ENCODE assay signal across 13 mouse cellular contexts in genomic region chr7:126464836-126465235, GRCm38 (mm10). TPM values are rescaled to one million over a fixed set of nuclear protein-coding genes. Genes with fewer than 3 reads are reported as not detected.
A peak's percentile ranks its signal among the peaks of the same experiment; 100 is the strongest.
DNase-seq lines count a peak whose midpoint lies in the region; ATAC-seq lines count a peak whose summit lies in the region.
"Had no signal": no experiment of that assay in that cellular context is flagged by ENCODE, and none has a peak within 500 bp of the region (broad histone marks: within the 10 kb centered on the region; RNA-seq: fewer than 3 reads in every experiment).

No protein-coding gene starts in this region.

- ATAC-seq in heart, embryonic 11.5 days (replicated peaks; ENCODE audit: insufficient number of reproducible peaks, low FRiP score, low TSS enrichment), result peak; percentile 11; the same call in 1 of the 2 replicates
- ATAC-seq in limb, embryonic 13.5 days (ENCODE audit: low FRiP score, low read depth), result no peak
- ATAC-seq: midbrain, embryonic 15.5 days had no signal

- DNase-seq in ovary, postnatal 36 days (ENCODE audit: low spot score), result peak; percentile 33
- no peak for DNase-seq in ovary, postnatal 14 days (ENCODE audit: low spot score)
- no peak for DNase-seq in thymus, postnatal 25 days
- no peak for DNase-seq in left cerebral cortex, adult 8-10 months (ENCODE audit: low spot score in 2 of 2)
- no peak for DNase-seq in urinary bladder, postnatal 36 days (ENCODE audit: low spot score in 2 of 2)
- DNase-seq: cerebellum, postnatal 25 days; lung, adult 2 months; thymus, postnatal 14 days had no signal

- no peak overlapping the region for H3K4me2 ChIP-seq in heart, embryonic 11.5 days
- H3K4me2 ChIP-seq in limb, embryonic 13.5 days (replicated peaks), result no peak overlapping the region
- H3K4me2 ChIP-seq: midbrain, embryonic 15.5 days; neural tube, embryonic 15.5 days had no signal

- H3K27ac ChIP-seq in heart, embryonic 11.5 days (ENCODE audit: low read depth, low read length), result peak overlapping the region; percentile 75
- H3K27ac ChIP-seq in limb, embryonic 13.5 days, result peak overlapping the region; percentile 53; the same call in 1 of the 2 replicates
- H3K27ac ChIP-seq: midbrain, embryonic 15.5 days; neural tube, embryonic 15.5 days had no signal

- peaks cover 24% of the 10 kb centered on the region for H3K36me3 ChIP-seq in heart, embryonic 11.5 days (ENCODE audit: control insufficient read depth, insufficient read depth, low read length)
- peaks cover 39% of the 10 kb centered on the region for H3K36me3 ChIP-seq in limb, embryonic 13.5 days

- no peaks in the 10 kb centered on the region for H3K9me3 ChIP-seq in heart, embryonic 11.5 days (replicated peaks; ENCODE audit: control insufficient read depth, low read length)
- H3K9me3 ChIP-seq in limb, embryonic 13.5 days, result no peaks in the 10 kb centered on the region
- H3K9me3 ChIP-seq: midbrain, embryonic 15.5 days; neural tube, embryonic 15.5 days had no signal

- peaks cover 3% of the 10 kb centered on the region; the same call in 1 of the 2 replicates for H3K27me3 ChIP-seq in heart, embryonic 11.5 days (ENCODE audit: control insufficient read depth, insufficient read depth, low read length)
- H3K27me3 ChIP-seq in limb, embryonic 13.5 days, result no peaks in the 10 kb centered on the region
- H3K27me3 ChIP-seq: neural tube, embryonic 15.5 days had no signal

- 35% methylated on average over 5 of the region's 5 CpGs for WGBS in heart, embryonic 11.5 days (ENCODE audit: insufficient replicate concordance)
- 33% methylated on average over 5 of the region's 5 CpGs for WGBS in limb, embryonic 13.5 days

- no peak overlapping the region for H3K4me3 ChIP-seq in heart, embryonic 11.5 days (ENCODE audit: low read depth, low read length)
- no peak overlapping the region for H3K4me3 ChIP-seq in limb, embryonic 13.5 days
- H3K4me3 ChIP-seq: midbrain, embryonic 15.5 days; neural tube, embryonic 15.5 days had no signal

- peak overlapping the region; percentile 36; the same call in 1 of the 2 replicates for H3K9ac ChIP-seq in heart, embryonic 11.5 days (ENCODE audit: low read depth, low read length)
- no peak overlapping the region for H3K9ac ChIP-seq in limb, embryonic 13.5 days
- H3K9ac ChIP-seq: midbrain, embryonic 15.5 days; neural tube, embryonic 15.5 days had no signal

- peaks cover 33% of the 10 kb centered on the region for H3K4me1 ChIP-seq in heart, embryonic 11.5 days (ENCODE audit: control insufficient read depth, insufficient read depth, low read length)
- peaks cover 40% of the 10 kb centered on the region for H3K4me1 ChIP-seq in limb, embryonic 13.5 days
- H3K4me1 ChIP-seq: midbrain, embryonic 15.5 days; neural tube, embryonic 15.5 days had no signal

RNA-seq across cellular contexts. Expression of gene Atp2a1, which starts 1.9 kb away (rescaled TPM):
- 5.0 and 7.5 TPM in 2 replicates for polyA plus RNA-seq in heart, embryonic 11.5 days (2014; fragmentation: Nextera tagmentation; extraction: Ambion mirVana)
- 90.2 and 93.8 TPM in 2 replicates for polyA plus RNA-seq in limb, embryonic 13.5 days (2015; fragmentation: Nextera tagmentation; extraction: Ambion mirVana)
- 1 to 10 TPM in 3 of 4 experiments, under 1 TPM in 1; 0.95 to 9.4 (median 5.3) TPM for total RNA-seq in left cerebral cortex, adult 8-10 months (2022)
- total RNA-seq: granulocyte monocyte progenitor cell, adult 5-6 weeks had no signal

RNA-seq across cellular contexts. Expression of gene Sh2b1, which starts 10.4 kb away (rescaled TPM):
- 33.7 and 36.0 TPM in 2 replicates for polyA plus RNA-seq in heart, embryonic 11.5 days (2014; fragmentation: Nextera tagmentation; extraction: Ambion mirVana)
- 56.6 and 61.4 TPM in 2 replicates for polyA plus RNA-seq in limb, embryonic 13.5 days (2015; fragmentation: Nextera tagmentation; extraction: Ambion mirVana)
- 10 to 100 TPM; 64.2 to 70.0 (median 67.1) TPM for total RNA-seq in left cerebral cortex, adult 8-10 months (2022)

RNA-seq across cellular contexts. Expression of gene Tufm, which starts 22.3 kb away (rescaled TPM):
- polyA plus RNA-seq in heart, embryonic 11.5 days (2014; fragmentation: Nextera tagmentation; extraction: Ambion mirVana), result 167 and 187 TPM in 2 replicates
- polyA plus RNA-seq in limb, embryonic 13.5 days (2015; fragmentation: Nextera tagmentation; extraction: Ambion mirVana), result 135 and 137 TPM in 2 replicates
- total RNA-seq in left cerebral cortex, adult 8-10 months (2022), result 10 to 100 TPM; 77.6 to 99.8 (median 84.1) TPM

RNA-seq across cellular contexts. Expression of gene Rabep2, which starts 36.3 kb away (rescaled TPM):
- 18.1 and 23.0 TPM in 2 replicates for polyA plus RNA-seq in heart, embryonic 11.5 days (2014; fragmentation: Nextera tagmentation; extraction: Ambion mirVana)
- polyA plus RNA-seq in limb, embryonic 13.5 days (2015; fragmentation: Nextera tagmentation; extraction: Ambion mirVana), result 36.6 and 37.0 TPM in 2 replicates
- 10 to 100 TPM; 12.0 to 16.0 (median 13.7) TPM for total RNA-seq in left cerebral cortex, adult 8-10 months (2022)

RNA-seq across cellular contexts. Expression of gene Atxn2l, which starts 38.4 kb away (rescaled TPM):
- 38.2 and 39.9 TPM in 2 replicates for polyA plus RNA-seq in heart, embryonic 11.5 days (2014; fragmentation: Nextera tagmentation; extraction: Ambion mirVana)
- 49.9 and 51.8 TPM in 2 replicates for polyA plus RNA-seq in limb, embryonic 13.5 days (2015; fragmentation: Nextera tagmentation; extraction: Ambion mirVana)
- total RNA-seq in left cerebral cortex, adult 8-10 months (2022), result 100 to 1,000 TPM in 3 of 4 experiments, 10 to 100 TPM in 1; 98.1 to 122 (median 112) TPM

Comparison
In these comparisons a context has a peak if more than half of its experiments do, and no peak if none do; other contexts are left out.
1. RNA of gene Atp2a1, which starts 1.9 kb away (polyA plus RNA-seq): 90.2 to 93.8 TPM in limb, embryonic 13.5 days; 5.0 to 7.5 TPM in heart, embryonic 11.5 days; every median in the first group is over 10 times any median in the second.